Mouse (Mus musculus) adrenal gland, postnatal 36 days (tissue): Measurements from ENCODE around the gene Ush2a. TPM values are rescaled to one million over a fixed set of nuclear protein-coding genes. Genes with fewer than 3 reads are reported as not detected.
A peak's percentile ranks its signal among the peaks of the same experiment; 100 is the strongest.

Experiments used
- DNase-seq, 2 experiments: peaks; one replicate each; pipeline ENCODE4 v3.0.0; 2021; ENCODE audit warnings: mixed read lengths in 1 of 2
- total RNA-seq, 2 experiments: library from RNA; stranded (reverse); gene quantifications; 2 replicates each; pipeline ENCODE4 v1.2.3; 2021

The Ush2a gene
- total RNA-seq, 2 experiments from 2014 or later = 0.07 TPM; not detected in 1

- no peak for DNase-seq
Measured at GRCm38 (mm10) chr1:188543364-188543763, 281.5 kb downstream of the Ush2a start.

- DNase-seq = no peak
Measured at GRCm38 (mm10) chr1:188549686-188550085, 287.9 kb downstream of the Ush2a start.

- no peak for DNase-seq
Measured at GRCm38 (mm10) chr1:188551802-188552201, 290.0 kb downstream of the Ush2a start.

- DNase-seq = no peak
Measured at GRCm38 (mm10) chr1:188558911-188559310, 297.1 kb downstream of the Ush2a start.

- DNase-seq = no peak
Measured at GRCm38 (mm10) chr1:188566229-188566628, 304.4 kb downstream of the Ush2a start.

GRCm38 (mm10) chr1:188567486-188567885, 305.7 kb downstream of the Ush2a start:
- DNase-seq = no peak

GRCm38 (mm10) chr1:188568295-188568961, 306.6 kb downstream of the Ush2a start:
- no peak for DNase-seq

GRCm38 (mm10) chr1:188576246-188576747, 314.5 kb downstream of the Ush2a start:
- no peak for DNase-seq

GRCm38 (mm10) chr1:188577376-188577775, 315.6 kb downstream of the Ush2a start:
- no peak for DNase-seq

GRCm38 (mm10) chr1:188581136-188581535, 319.3 kb downstream of the Ush2a start:
- no peak for DNase-seq

GRCm38 (mm10) chr1:188595251-188595650, 333.4 kb downstream of the Ush2a start:
- DNase-seq = no peak

- no peak for DNase-seq
Measured at GRCm38 (mm10) chr1:188598052-188598451, 336.2 kb downstream of the Ush2a start.

GRCm38 (mm10) chr1:188599134-188599533, 337.3 kb downstream of the Ush2a start:
- no peak for DNase-seq

GRCm38 (mm10) chr1:188606450-188606849, 344.6 kb downstream of the Ush2a start:
- DNase-seq = no peak

- no peak for DNase-seq
Measured at GRCm38 (mm10) chr1:188616547-188616946, 354.7 kb downstream of the Ush2a start.

- DNase-seq = peak; percentile 9 to 11
Measured at GRCm38 (mm10) chr1:188633736-188634135, 371.9 kb downstream of the Ush2a start.

- no peak for DNase-seq
Measured at GRCm38 (mm10) chr1:188639666-188640065, 377.8 kb downstream of the Ush2a start.

GRCm38 (mm10) chr1:188643156-188643555, 381.3 kb downstream of the Ush2a start:
- DNase-seq = no peak

GRCm38 (mm10) chr1:188653001-188653400, 391.2 kb downstream of the Ush2a start:
- DNase-seq = no peak

- DNase-seq = no peak
Measured at GRCm38 (mm10) chr1:188656121-188656520, 394.3 kb downstream of the Ush2a start.

- no peak for DNase-seq
Measured at GRCm38 (mm10) chr1:188659159-188659558, 397.3 kb downstream of the Ush2a start.

GRCm38 (mm10) chr1:188660339-188660738, 398.5 kb downstream of the Ush2a start:
- no peak for DNase-seq

GRCm38 (mm10) chr1:188660882-188661281, 399.1 kb downstream of the Ush2a start:
- DNase-seq = no peak

- no peak for DNase-seq
Measured at GRCm38 (mm10) chr1:188667460-188667859, 405.6 kb downstream of the Ush2a start.
